Mouse (Mus musculus): ENCODE measurements around the gene Notch4. TPM values are rescaled to one million over a fixed set of nuclear protein-coding genes. Genes with fewer than 3 reads are reported as not detected.
A peak's percentile ranks its signal among the peaks of the same experiment; 100 is the strongest.

Gene Notch4
- total and polyA plus RNA-seq, 3 experiments: 0.25 TPM; not detected in 2

DNA sequence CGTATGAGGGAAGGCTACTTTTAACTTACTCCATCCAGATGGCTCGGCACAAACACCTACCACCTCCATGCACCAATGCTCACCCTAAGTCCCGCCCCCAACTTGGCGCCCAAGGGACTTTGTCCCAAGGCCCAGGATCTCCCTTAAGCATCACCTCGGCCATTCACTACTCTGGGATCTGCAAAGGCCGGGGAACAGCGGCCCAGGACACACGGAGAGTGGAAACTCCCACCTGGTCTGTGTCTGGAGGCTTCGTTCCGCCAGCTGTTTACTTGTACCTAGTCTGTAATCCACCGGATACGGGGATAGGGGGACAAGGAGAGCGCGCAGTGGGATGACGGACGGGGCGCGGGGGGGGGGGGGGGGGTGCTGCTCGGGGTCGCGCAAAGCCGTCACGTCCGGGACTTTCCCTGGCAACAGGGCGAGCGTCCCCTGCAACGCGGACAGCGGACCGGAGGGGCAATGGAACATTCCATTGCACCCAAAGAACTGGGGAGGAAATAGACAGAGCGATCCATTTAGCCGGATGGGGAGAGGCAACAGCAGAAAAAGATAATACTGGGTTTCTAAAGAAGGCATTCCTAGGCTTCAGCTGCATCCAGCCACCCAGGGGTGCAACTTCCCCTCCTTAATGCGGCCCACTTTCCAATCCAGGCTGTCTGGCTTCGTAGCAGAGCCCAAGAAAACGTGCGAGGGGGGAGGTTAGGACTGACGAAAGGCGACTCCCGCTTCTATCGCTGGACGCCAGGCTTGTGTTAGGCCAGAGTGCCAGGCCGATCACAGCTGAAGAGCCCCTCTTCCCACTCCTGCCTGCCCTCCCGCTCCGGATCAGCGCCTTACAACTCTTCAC lies 63.2 kb downstream of the Notch4 start:
- H3K4me2 ChIP-seq (ENCODE audit: insufficient read depth, low read depth, poor library complexity, severe bottlenecking): peak overlapping the region; percentile 75
- H3K27ac ChIP-seq (ENCODE audit: insufficient read depth, low read depth): no peak overlapping the region
- no peaks in the 10 kb centered on the region for H3K79me2 ChIP-seq (replicated peaks; ENCODE audit: control insufficient read depth, extremely low read depth, insufficient read depth, poor library complexity, severe bottlenecking)
- peak overlapping the region in 2 of 3 experiments; percentile 48 to 49 for H3K4me3 ChIP-seq (replicated peaks in 1 of 3; ENCODE audit: low read depth in 2 of 3, low read length in 2 of 3, poor library complexity in 1 of 3)
- dilution Hi-C loops (cut with MboI; ENCODE audit: extremely low pct_ligation_motif_present, extremely low pct_unique_long_range_greater_than_20kb, low sequenced_read_pairs): no loop called here
- H3K9ac ChIP-seq (ENCODE audit: insufficient read depth, low read depth): peak overlapping the region; percentile 10
- peaks cover 48% of the 10 kb centered on the region for H3K27me3 ChIP-seq (replicated peaks)
- no peaks in the 10 kb centered on the region for H3K36me3 ChIP-seq (replicated peaks in 1 of 2; ENCODE audit: control insufficient read depth in 1 of 2, insufficient read depth in 1 of 2, low read length in 1 of 2)
- peaks cover 2 to 3% of the 10 kb centered on the region in 2 experiments; a peak in 2 of 4 replicates for H3K4me1 ChIP-seq (ENCODE audit: control insufficient read depth in 1 of 2, insufficient read depth in 2 of 2)
- in situ Hi-C loops (cut with MboI; ENCODE audit: low pct_ligation_motif_present, low pct_unique_long_range_greater_than_20kb, low sequenced_read_pairs): no loop called here
- TF ChIP-seq GABPA (IDR thresholded peaks at IDR 0.05; ENCODE audit: insufficient replicate concordance, low read depth, low read length): no peak
- TF ChIP-seq IRF4 (IDR thresholded peaks at IDR 0.05; ENCODE audit: low read depth, low read length): no peak
- no peak for TF ChIP-seq MAX (IDR thresholded peaks at IDR 0.05; ENCODE audit: low read length)
- TF ChIP-seq ELF1 (IDR thresholded peaks at IDR 0.05; ENCODE audit: low read depth, low read length): 0 out of 2 replicates have a peak, but pooled peaks have one; percentile 16
- no peak for TF ChIP-seq UBTF (IDR thresholded peaks at IDR 0.05; ENCODE audit: low read depth, low read length)
- peak; percentile 64 for TF ChIP-seq MXI1 (IDR thresholded peaks at IDR 0.05; ENCODE audit: low read depth, low read length)
- no peak for TF ChIP-seq TCF12 (IDR thresholded peaks at IDR 0.05; ENCODE audit: low read depth, low read length)
- TF ChIP-seq EP300 (IDR thresholded peaks at IDR 0.05; ENCODE audit: low read length): no peak
- no peak for TF ChIP-seq NELFE (IDR thresholded peaks at IDR 0.05; ENCODE audit: low read depth, low read length)
- no peak for TF ChIP-seq ETS1 (conservative IDR thresholded peaks at IDR 0.05; ENCODE audit: low read depth, low read length)
- no peak for TF ChIP-seq JUND (conservative IDR thresholded peaks at IDR 0.05; ENCODE audit: low read depth, low read length)
- TF ChIP-seq MAFK (IDR thresholded peaks at IDR 0.05; ENCODE audit: insufficient replicate concordance, low read length): no peak
- no peak for TF ChIP-seq CHD2 (IDR thresholded peaks at IDR 0.05; ENCODE audit: low read length)
- TF ChIP-seq POLR2AphosphoS2 (IDR thresholded peaks at IDR 0.05; ENCODE audit: low read depth, low read length): no peak
- no peak for TF ChIP-seq ZKSCAN1 (IDR thresholded peaks at IDR 0.05; ENCODE audit: borderline replicate concordance, low read depth, low read length)
- no peak for TF ChIP-seq USF1 (IDR thresholded peaks at IDR 0.05; ENCODE audit: low read depth, low read length)
- TF ChIP-seq CTCF (conservative IDR thresholded peaks at IDR 0.05 in 1 of 2, IDR thresholded peaks at IDR 0.05 in 1 of 2; ENCODE audit: low read depth in 2 of 2, low read length in 2 of 2): no peak
- no peak for TF ChIP-seq MYC (IDR thresholded peaks at IDR 0.05; ENCODE audit: low read depth, low read length)
- no peak for TF ChIP-seq USF2 (conservative IDR thresholded peaks at IDR 0.05; ENCODE audit: low read depth, low read length)
- no peak for TF ChIP-seq RCOR1 (conservative IDR thresholded peaks at IDR 0.05; ENCODE audit: low read depth, low read length)
- TF ChIP-seq NRF1 (IDR thresholded peaks at IDR 0.05; ENCODE audit: low read depth, low read length): no peak
- TF ChIP-seq JUN (IDR thresholded peaks at IDR 0.05; ENCODE audit: insufficient read depth, low read depth, low read length): no peak
- no peak for TF ChIP-seq POLR2A (IDR thresholded peaks at IDR 0.05; ENCODE audit: low read depth, low read length)
- TF ChIP-seq CHD1 (IDR thresholded peaks at IDR 0.05; ENCODE audit: low read depth, low read length): peak; percentile 92; the same call in 1 of the 2 replicates
- peaks cover 2% of the 10 kb centered on the region for H3K9me3 ChIP-seq (replicated peaks; ENCODE audit: low read length)
- no peak for DNase-seq (ENCODE audit: extremely low read depth)
